Mouse (Mus musculus): ENCODE data around the gene Rsph1. TPM values are rescaled to one million over a fixed set of nuclear protein-coding genes. Genes with fewer than 3 reads are reported as not detected.
A peak's percentile ranks its signal among the peaks of the same experiment; 100 is the strongest.

Gene Rsph1
- polyA plus RNA-seq, 1 experiment from 2014 or later = 1.1 TPM

GRCm38 (mm10) chr17:31286492-31286891 lies 9.3 kb upstream of the Rsph1 start, which contains the start of gene Slc37a1:
Gene Slc37a1, plus strand, starts transcription at chr17:31286792.
- Histone ChIP-seq H3K27ac (no peak within 1 kb of the TSS), H3K4me1 (no peaks in the 10 kb centered on the region), H3K4me2 (replicated peaks) (no peak within 1 kb of the TSS), H3K4me3 (no peak within 1 kb of the TSS), H3K36me3 (no peaks in the 10 kb centered on the region), H3K9ac (no peak within 1 kb of the TSS), H3K9me3 (no peaks in the 10 kb centered on the region), H3K27me3 (no peaks in the 10 kb centered on the region)
- 89% methylated on average over 1 of the region's 1 CpGs for WGBS
- ATAC-seq (ENCODE audit: insufficient number of reproducible peaks, insufficient read depth, low FRiP score, low TSS enrichment) = no peak

GRCm38 (mm10) chr17:31285867-31286266 lies 8.7 kb upstream of the Rsph1 start:
- H3K36me3 ChIP-seq = no peaks in the 10 kb centered on the region
- no peak overlapping the region for H3K4me3 ChIP-seq
- H3K9ac ChIP-seq = no peak overlapping the region
- no peak overlapping the region for H3K27ac ChIP-seq
- no peak overlapping the region for H3K4me2 ChIP-seq (replicated peaks)
- no peaks in the 10 kb centered on the region for H3K4me1 ChIP-seq
- 92% methylated on average over 2 of the region's 2 CpGs for WGBS
- H3K27me3 ChIP-seq = no peaks in the 10 kb centered on the region
- no peak for ATAC-seq (ENCODE audit: insufficient number of reproducible peaks, insufficient read depth, low FRiP score, low TSS enrichment)
- H3K9me3 ChIP-seq = no peaks in the 10 kb centered on the region

GRCm38 (mm10) chr17:31282687-31283053 lies 5.5 kb upstream of the Rsph1 start:
- Histone ChIP-seq H3K27me3 (no peaks in the 10 kb centered on the region), H3K4me3 (no peak overlapping the region), H3K4me2 (replicated peaks) (no peak overlapping the region), H3K27ac (no peak overlapping the region), H3K4me1 (no peaks in the 10 kb centered on the region), H3K9ac (no peak overlapping the region), H3K36me3 (no peaks in the 10 kb centered on the region), H3K9me3 (no peaks in the 10 kb centered on the region)
- no peak for ATAC-seq (ENCODE audit: insufficient number of reproducible peaks, insufficient read depth, low FRiP score, low TSS enrichment)
- 21% methylated on average over 7 of the region's 7 CpGs for WGBS

- ATAC-seq (ENCODE audit: insufficient number of reproducible peaks, insufficient read depth, low FRiP score, low TSS enrichment) = no peak
- Histone ChIP-seq H3K27me3 (no peaks in the 10 kb centered on the region), H3K4me3 (no peak overlapping the region), H3K9ac (no peak overlapping the region), H3K4me2 (replicated peaks) (no peak overlapping the region), H3K4me1 (peaks cover 5% of the 10 kb centered on the region; the same call in 1 of the 2 replicates), H3K36me3 (no peaks in the 10 kb centered on the region), H3K27ac (no peak overlapping the region), H3K9me3 (no peaks in the 10 kb centered on the region)
- 39% methylated on average over 19 of the region's 19 CpGs for WGBS
Observed at GRCm38 (mm10) chr17:31281830-31282686, 4.9 kb upstream of the Rsph1 start.

GRCm38 (mm10) chr17:31280269-31280668 lies 3.1 kb upstream of the Rsph1 start:
- no peaks in the 10 kb centered on the region for H3K9me3 ChIP-seq
- no peaks in the 10 kb centered on the region for H3K36me3 ChIP-seq
- H3K27ac ChIP-seq = no peak overlapping the region
- no peak overlapping the region for H3K9ac ChIP-seq
- no peaks in the 10 kb centered on the region for H3K27me3 ChIP-seq
- 67% methylated on average over 6 of the region's 6 CpGs for WGBS
- H3K4me1 ChIP-seq = peaks cover 9% of the 10 kb centered on the region; the same call in 1 of the 2 replicates
- H3K4me3 ChIP-seq = no peak overlapping the region
- H3K4me2 ChIP-seq (replicated peaks) = no peak overlapping the region
- no peak for ATAC-seq (ENCODE audit: insufficient number of reproducible peaks, insufficient read depth, low FRiP score, low TSS enrichment)

- H3K4me2 ChIP-seq (replicated peaks) = no peak overlapping the region
- H3K36me3 ChIP-seq = no peaks in the 10 kb centered on the region
- H3K27ac ChIP-seq = no peak overlapping the region
- H3K4me1 ChIP-seq = peaks cover 9% of the 10 kb centered on the region; the same call in 1 of the 2 replicates
- no peak overlapping the region for H3K4me3 ChIP-seq
- no peak overlapping the region for H3K9ac ChIP-seq
- no peak for ATAC-seq (ENCODE audit: insufficient number of reproducible peaks, insufficient read depth, low FRiP score, low TSS enrichment)
- 83% methylated on average over 9 of the region's 9 CpGs for WGBS
- H3K9me3 ChIP-seq = no peaks in the 10 kb centered on the region
- H3K27me3 ChIP-seq = no peaks in the 10 kb centered on the region
Observed at GRCm38 (mm10) chr17:31279541-31279940, 2.4 kb upstream of the Rsph1 start.

- no peak overlapping the region for H3K27ac ChIP-seq
- no peaks in the 10 kb centered on the region for H3K27me3 ChIP-seq
- H3K9me3 ChIP-seq = no peaks in the 10 kb centered on the region
- peaks cover 9% of the 10 kb centered on the region; the same call in 1 of the 2 replicates for H3K4me1 ChIP-seq
- 78% methylated on average over 4 of the region's 4 CpGs for WGBS
- H3K9ac ChIP-seq = no peak overlapping the region
- no peak overlapping the region for H3K4me2 ChIP-seq (replicated peaks)
- H3K4me3 ChIP-seq = no peak overlapping the region
- no peaks in the 10 kb centered on the region for H3K36me3 ChIP-seq
- ATAC-seq (ENCODE audit: insufficient number of reproducible peaks, insufficient read depth, low FRiP score, low TSS enrichment) = no peak
Observed at GRCm38 (mm10) chr17:31277931-31278330, 748 bp upstream of the Rsph1 start.

GRCm38 (mm10) chr17:31276207-31276921 lies 819 bp downstream of the Rsph1 start:
- Histone ChIP-seq H3K27ac (no peak overlapping the region), H3K4me1 (peaks cover 9% of the 10 kb centered on the region; the same call in 1 of the 2 replicates), H3K27me3 (no peaks in the 10 kb centered on the region), H3K9ac (no peak overlapping the region; the same call in 1 of the 2 replicates), H3K36me3 (no peaks in the 10 kb centered on the region), H3K9me3 (no peaks in the 10 kb centered on the region), H3K4me2 (replicated peaks) (peak overlapping the region; percentile 87), H3K4me3 (peak overlapping the region; percentile 47)
- 25% methylated on average over 9 of the region's 9 CpGs for WGBS
- ATAC-seq (ENCODE audit: insufficient number of reproducible peaks, insufficient read depth, low FRiP score, low TSS enrichment) = no peak

- Histone ChIP-seq H3K4me2 (replicated peaks) (no peak overlapping the region), H3K4me3 (no peak overlapping the region), H3K27ac (no peak overlapping the region), H3K27me3 (no peaks in the 10 kb centered on the region), H3K4me1 (peaks cover 9% of the 10 kb centered on the region; the same call in 1 of the 2 replicates), H3K36me3 (no peaks in the 10 kb centered on the region), H3K9me3 (no peaks in the 10 kb centered on the region), H3K9ac (no peak overlapping the region)
- WGBS = 71% methylated on average over 6 of the region's 6 CpGs
- ATAC-seq (ENCODE audit: insufficient number of reproducible peaks, insufficient read depth, low FRiP score, low TSS enrichment) = no peak
Observed at GRCm38 (mm10) chr17:31275181-31275580, 2.0 kb downstream of the Rsph1 start.

GRCm38 (mm10) chr17:31273631-31274030 lies 3.6 kb downstream of the Rsph1 start:
- Histone ChIP-seq H3K4me3 (no peak overlapping the region), H3K9ac (no peak overlapping the region), H3K36me3 (no peaks in the 10 kb centered on the region), H3K27me3 (no peaks in the 10 kb centered on the region), H3K27ac (no peak overlapping the region), H3K4me1 (peaks cover 9% of the 10 kb centered on the region; the same call in 1 of the 2 replicates), H3K4me2 (replicated peaks) (no peak overlapping the region), H3K9me3 (no peaks in the 10 kb centered on the region)
- 88% methylated on average over 8 of the region's 8 CpGs for WGBS
- no peak for ATAC-seq (ENCODE audit: insufficient number of reproducible peaks, insufficient read depth, low FRiP score, low TSS enrichment)

- Histone ChIP-seq H3K9me3 (no peaks in the 10 kb centered on the region), H3K4me1 (peaks cover 9% of the 10 kb centered on the region; the same call in 1 of the 2 replicates), H3K27ac (no peak overlapping the region), H3K4me3 (no peak overlapping the region), H3K36me3 (no peaks in the 10 kb centered on the region), H3K27me3 (no peaks in the 10 kb centered on the region), H3K4me2 (replicated peaks) (no peak overlapping the region), H3K9ac (no peak overlapping the region)
- ATAC-seq (ENCODE audit: insufficient number of reproducible peaks, insufficient read depth, low FRiP score, low TSS enrichment) = no peak
- WGBS = 85% methylated on average over 9 of the region's 9 CpGs
Observed at GRCm38 (mm10) chr17:31272416-31273165, 4.6 kb downstream of the Rsph1 start.
